Mouse (Mus musculus): ENCODE data around the gene Slc39a13.

DNA sequence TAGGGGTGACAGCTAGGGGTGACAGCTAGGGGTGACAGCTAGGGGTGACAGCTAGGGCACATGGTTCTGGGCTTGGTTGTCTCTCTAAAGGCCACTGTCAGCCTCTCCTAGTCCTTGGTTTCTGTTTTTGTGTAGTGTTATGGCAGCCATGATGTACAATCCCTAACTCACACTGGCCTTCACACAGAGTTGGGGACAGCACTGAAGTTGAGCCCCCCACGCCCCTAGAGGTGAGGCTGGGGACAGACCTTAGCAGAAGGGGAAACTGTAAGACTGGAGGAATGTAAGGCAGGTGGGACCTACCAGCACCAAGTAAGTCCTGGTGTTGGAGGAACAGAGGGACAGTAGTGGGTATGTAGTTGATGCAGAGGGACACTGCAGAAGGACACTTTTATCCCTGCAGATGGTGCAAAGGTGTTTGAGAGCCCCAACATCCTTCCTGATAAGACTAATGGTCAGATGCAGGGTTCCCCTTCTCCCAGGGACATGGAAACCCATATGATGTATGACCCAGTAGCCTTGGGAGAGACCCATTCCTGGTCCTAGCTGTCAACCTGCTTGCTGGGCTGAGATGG lies 13.2 kb upstream of the Slc39a13 start:
- TF ChIP-seq CTCF (IDR thresholded peaks at IDR 0.05; ENCODE audit: extremely low read depth, insufficient read length, insufficient replicate concordance, low read depth, low read length) (no peak), POLR2A (IDR thresholded peaks at IDR 0.05; ENCODE audit: low read depth, low read length) (no peak)

All from small intestine, adult 2 months (tissue).